Mouse (Mus musculus): ENCODE results near the gene Tat. TPM values are rescaled to one million over a fixed set of nuclear protein-coding genes. Genes with fewer than 3 reads are reported as not detected.

Gene Tat
- polyA plus RNA-seq, 1 experiment = 0.61 TPM

GRCm38 (mm10) chr8:109992166-109992565, 1.9 kb downstream of the Tat start:
- Histone ChIP-seq H3K27ac (ENCODE audit: control insufficient read depth, insufficient read depth, low read length) (no peak overlapping the region), H3K4me3 (ENCODE audit: control insufficient read depth, insufficient read depth, low read length) (no peak overlapping the region), H3K4me1 (replicated peaks; ENCODE audit: control insufficient read depth, insufficient read depth, low read length) (no peaks in the 10 kb centered on the region), H3K36me3 (ENCODE audit: control insufficient read depth, insufficient read depth, low read length) (no peaks in the 10 kb centered on the region), H3K27me3 (ENCODE audit: control insufficient read depth, insufficient read depth, low read length) (no peaks in the 10 kb centered on the region)
- TF ChIP-seq POLR2A (IDR thresholded peaks at IDR 0.05; ENCODE audit: control insufficient read depth, extremely low read depth, insufficient read depth, low read length, poor library complexity) (no peak), CTCF (IDR thresholded peaks at IDR 0.05; ENCODE audit: borderline replicate concordance, control insufficient read depth, extremely low read depth, insufficient read depth, low read length, poor library complexity) (no peak)
- no peak for DNase-seq
- WGBS = 90% methylated on average over 5 of the region's 5 CpGs

- H3K36me3 ChIP-seq (ENCODE audit: control insufficient read depth, insufficient read depth, low read length) = no peaks in the 10 kb centered on the region
- WGBS = 86% methylated on average over 1 of the region's 1 CpGs
- H3K4me3 ChIP-seq (ENCODE audit: control insufficient read depth, insufficient read depth, low read length) = no peak overlapping the region
- no peak for DNase-seq
- TF ChIP-seq CTCF (IDR thresholded peaks at IDR 0.05; ENCODE audit: borderline replicate concordance, control insufficient read depth, extremely low read depth, insufficient read depth, low read length, poor library complexity) (no peak), POLR2A (IDR thresholded peaks at IDR 0.05; ENCODE audit: control insufficient read depth, extremely low read depth, insufficient read depth, low read length, poor library complexity) (no peak)
- no peaks in the 10 kb centered on the region for H3K4me1 ChIP-seq (replicated peaks; ENCODE audit: control insufficient read depth, insufficient read depth, low read length)
- no peaks in the 10 kb centered on the region for H3K27me3 ChIP-seq (ENCODE audit: control insufficient read depth, insufficient read depth, low read length)
- H3K27ac ChIP-seq (ENCODE audit: control insufficient read depth, insufficient read depth, low read length) = no peak overlapping the region
Observed at GRCm38 (mm10) chr8:109992951-109993350, 2.7 kb downstream of the Tat start.

GRCm38 (mm10) chr8:109997381-109997780, 7.1 kb downstream of the Tat start:
- Histone ChIP-seq H3K4me1 (replicated peaks; ENCODE audit: control insufficient read depth, insufficient read depth, low read length) (no peaks in the 10 kb centered on the region), H3K27ac (ENCODE audit: control insufficient read depth, insufficient read depth, low read length) (no peak overlapping the region), H3K27me3 (ENCODE audit: control insufficient read depth, insufficient read depth, low read length) (no peaks in the 10 kb centered on the region), H3K36me3 (ENCODE audit: control insufficient read depth, insufficient read depth, low read length) (no peaks in the 10 kb centered on the region), H3K4me3 (ENCODE audit: control insufficient read depth, insufficient read depth, low read length) (no peak overlapping the region)
- no peak for DNase-seq
- TF ChIP-seq POLR2A (IDR thresholded peaks at IDR 0.05; ENCODE audit: control insufficient read depth, extremely low read depth, insufficient read depth, low read length, poor library complexity) = no peak
- TF ChIP-seq CTCF (IDR thresholded peaks at IDR 0.05; ENCODE audit: borderline replicate concordance, control insufficient read depth, extremely low read depth, insufficient read depth, low read length, poor library complexity) = no peak
- whole genome bisulfite sequencing = 95% methylated on average over 9 of the region's 9 CpGs

GRCm38 (mm10) chr8:109998066-109998465, 7.8 kb downstream of the Tat start:
- no peak overlapping the region for H3K4me3 ChIP-seq (ENCODE audit: control insufficient read depth, insufficient read depth, low read length)
- 89% methylated on average over 7 of the region's 7 CpGs for WGBS

GRCm38 (mm10) chr8:109999974-110000373, 9.7 kb downstream of the Tat start:
- H3K36me3 ChIP-seq (ENCODE audit: control insufficient read depth, insufficient read depth, low read length) = no peaks in the 10 kb centered on the region
- H3K27me3 ChIP-seq (ENCODE audit: control insufficient read depth, insufficient read depth, low read length) = no peaks in the 10 kb centered on the region
- WGBS = 88% methylated on average over 10 of the region's 10 CpGs
- TF ChIP-seq CTCF (IDR thresholded peaks at IDR 0.05; ENCODE audit: borderline replicate concordance, control insufficient read depth, extremely low read depth, insufficient read depth, low read length, poor library complexity) (no peak), POLR2A (IDR thresholded peaks at IDR 0.05; ENCODE audit: control insufficient read depth, extremely low read depth, insufficient read depth, low read length, poor library complexity) (no peak)
- no peak overlapping the region for H3K27ac ChIP-seq (ENCODE audit: control insufficient read depth, insufficient read depth, low read length)
- H3K4me1 ChIP-seq (replicated peaks; ENCODE audit: control insufficient read depth, insufficient read depth, low read length) = no peaks in the 10 kb centered on the region
- DNase-seq = no peak
- no peak overlapping the region for H3K4me3 ChIP-seq (ENCODE audit: control insufficient read depth, insufficient read depth, low read length)

More at GRCm38 (mm10) chr8:109998066-109998465, 7.8 kb downstream of the Tat start:
- DNase-seq = no peak
- Histone ChIP-seq H3K4me1 (replicated peaks; ENCODE audit: control insufficient read depth, insufficient read depth, low read length) (no peaks in the 10 kb centered on the region), H3K27me3 (ENCODE audit: control insufficient read depth, insufficient read depth, low read length) (no peaks in the 10 kb centered on the region), H3K27ac (ENCODE audit: control insufficient read depth, insufficient read depth, low read length) (no peak overlapping the region), H3K36me3 (ENCODE audit: control insufficient read depth, insufficient read depth, low read length) (no peaks in the 10 kb centered on the region)
- TF ChIP-seq POLR2A (IDR thresholded peaks at IDR 0.05; ENCODE audit: control insufficient read depth, extremely low read depth, insufficient read depth, low read length, poor library complexity) = no peak
- no peak for TF ChIP-seq CTCF (IDR thresholded peaks at IDR 0.05; ENCODE audit: borderline replicate concordance, control insufficient read depth, extremely low read depth, insufficient read depth, low read length, poor library complexity)

- no peaks in the 10 kb centered on the region for H3K36me3 ChIP-seq (ENCODE audit: control insufficient read depth, insufficient read depth, low read length)
- WGBS = 58% methylated on average over 9 of the region's 9 CpGs
- no peaks in the 10 kb centered on the region for H3K27me3 ChIP-seq (ENCODE audit: control insufficient read depth, insufficient read depth, low read length)
- no peak overlapping the region for H3K4me3 ChIP-seq (ENCODE audit: control insufficient read depth, insufficient read depth, low read length)
- peak; percentile 23 for DNase-seq
- H3K4me1 ChIP-seq (replicated peaks; ENCODE audit: control insufficient read depth, insufficient read depth, low read length) = no peaks in the 10 kb centered on the region
- H3K27ac ChIP-seq (ENCODE audit: control insufficient read depth, insufficient read depth, low read length) = no peak overlapping the region
- TF ChIP-seq POLR2A (IDR thresholded peaks at IDR 0.05; ENCODE audit: control insufficient read depth, extremely low read depth, insufficient read depth, low read length, poor library complexity) = no peak
- TF ChIP-seq CTCF (IDR thresholded peaks at IDR 0.05; ENCODE audit: borderline replicate concordance, control insufficient read depth, extremely low read depth, insufficient read depth, low read length, poor library complexity) = no peak
Observed at GRCm38 (mm10) chr8:110002953-110003352, 12.7 kb downstream of the Tat start.

GRCm38 (mm10) chr8:110004300-110004699, 14.1 kb downstream of the Tat start:
- Histone ChIP-seq H3K27ac (ENCODE audit: control insufficient read depth, insufficient read depth, low read length) (no peak overlapping the region), H3K4me1 (replicated peaks; ENCODE audit: control insufficient read depth, insufficient read depth, low read length) (no peaks in the 10 kb centered on the region), H3K36me3 (ENCODE audit: control insufficient read depth, insufficient read depth, low read length) (no peaks in the 10 kb centered on the region), H3K4me3 (ENCODE audit: control insufficient read depth, insufficient read depth, low read length) (no peak overlapping the region), H3K27me3 (ENCODE audit: control insufficient read depth, insufficient read depth, low read length) (no peaks in the 10 kb centered on the region)
- TF ChIP-seq POLR2A (IDR thresholded peaks at IDR 0.05; ENCODE audit: control insufficient read depth, extremely low read depth, insufficient read depth, low read length, poor library complexity) (no peak), CTCF (IDR thresholded peaks at IDR 0.05; ENCODE audit: borderline replicate concordance, control insufficient read depth, extremely low read depth, insufficient read depth, low read length, poor library complexity) (no peak)
- 89% methylated on average over 5 of the region's 5 CpGs for WGBS
- no peak for DNase-seq

All from thymus, adult 2 months (tissue).